8 mouse cellular contexts compared by ENCODE assay signal in genomic region chr17:47369087-47369443, GRCm38 (mm10). TPM values are rescaled to one million over a fixed set of nuclear protein-coding genes. Genes with fewer than 3 reads are reported as not detected.
DNase-seq lines count a peak whose midpoint lies in the region; ATAC-seq and TF ChIP-seq lines count a peak whose summit lies in the region.

No protein-coding gene starts in this region.

- peak overlapping the region; percentile 87 for H3K4me2 ChIP-seq in hindbrain, embryonic 15.5 days

- H3K4me1 ChIP-seq in spleen, adult 2 months (ENCODE audit: control insufficient read depth, insufficient read depth, insufficient read length): peaks cover 2% of the 10 kb centered on the region; the same call in 1 of the 2 replicates
- peaks cover 18% of the 10 kb centered on the region for H3K4me1 ChIP-seq in hindbrain, embryonic 15.5 days (replicated peaks)

- H3K4me3 ChIP-seq in spleen, adult 2 months (ENCODE audit: extremely low read depth, insufficient read depth, insufficient read length): peak overlapping the region; percentile 88
- peak overlapping the region; percentile 86 for H3K4me3 ChIP-seq in hindbrain, embryonic 15.5 days

- peak; percentile 60 for ATAC-seq in cerebellum, adult (ENCODE audit: insufficient number of reproducible peaks, low FRiP score, low TSS enrichment)
- ATAC-seq in hindbrain, embryonic 15.5 days (ENCODE audit: low FRiP score, low read depth): peak; percentile 82; the same call in 1 of the 2 replicates
- ATAC-seq in megakaryocyte-erythroid progenitor cell, adult 5-6 weeks (replicated peaks; ENCODE audit: low FRiP score, low TSS enrichment, poor library complexity, severe bottlenecking): peak; percentile 52

- no peak overlapping the region; the same call in 1 of the 2 replicates for H3K27ac ChIP-seq in spleen, adult 2 months (ENCODE audit: insufficient read depth, low read length)
- H3K27ac ChIP-seq in hindbrain, embryonic 15.5 days (replicated peaks): peak overlapping the region; percentile 88

- no peaks in the 10 kb centered on the region for H3K9me3 ChIP-seq in hindbrain, embryonic 15.5 days

- peaks cover 8% of the 10 kb centered on the region for H3K36me3 ChIP-seq in spleen, adult 2 months (ENCODE audit: control insufficient read depth, insufficient read depth, low read length)
- peaks cover 14% of the 10 kb centered on the region for H3K36me3 ChIP-seq in hindbrain, embryonic 15.5 days

- TF ChIP-seq CTCF in spleen, adult 2 months (IDR thresholded peaks at IDR 0.05; ENCODE audit: extremely low read depth, insufficient read depth, insufficient read length, insufficient replicate concordance): no peak

- no peak for DNase-seq in cerebellum, adult 8-10 months
- DNase-seq in spleen, adult 2 months (ENCODE audit: low read depth in 1 of 2, low spot score in 2 of 2): no peak
- DNase-seq in spleen, postnatal 4 days (ENCODE audit: low spot score in 2 of 2): no peak
- DNase-seq in Muller cell, postnatal 12 days (ENCODE audit: inconsistent ontology term): no peak
- no peak for DNase-seq in MN1 (ENCODE audit: low spot score)

- H3K9ac ChIP-seq in hindbrain, embryonic 15.5 days: peak overlapping the region; percentile 68

- H3K27me3 ChIP-seq in spleen, adult 2 months (ENCODE audit: control insufficient read depth, insufficient read depth, low read length): no peaks in the 10 kb centered on the region
- H3K27me3 ChIP-seq in hindbrain, embryonic 15.5 days: peaks cover 6% of the 10 kb centered on the region

- 2% methylated on average over 20 of the region's 20 CpGs for WGBS in spleen, adult 2 months
- under 1% methylated on average over 20 of the region's 20 CpGs for WGBS in hindbrain, embryonic 15.5 days

- no peak for TF ChIP-seq POLR2A in spleen, adult 2 months (IDR thresholded peaks at IDR 0.05; ENCODE audit: low read depth, low read length)

RNA-seq across cellular contexts. Expression of gene Mrps10, which starts 0.4 kb away (rescaled TPM):
- 10.1 and 11.3 TPM in 2 replicates for polyA plus RNA-seq in spleen, adult 2 months (2012; rRNA removed)
- 66.4 and 70.3 TPM in 2 replicates for polyA plus RNA-seq in hindbrain, embryonic 15.5 days (2015; fragmentation: Nextera tagmentation; extraction: Ambion mirVana)
- 62.0 and 75.8 TPM in 2 replicates for total RNA-seq in megakaryocyte-erythroid progenitor cell, adult 5-6 weeks (2014; fragmentation: Nextera tagmentation)
- 61.6 and 90.5 TPM in 2 replicates for total RNA-seq in megakaryocyte-erythroid progenitor cell, adult 5-6 weeks (2017)

RNA-seq across cellular contexts. Expression of gene Guca1b, which starts 16.1 kb away (rescaled TPM):
- 1.7 and 2.2 TPM in 2 replicates for polyA plus RNA-seq in spleen, adult 2 months (2012; rRNA removed)
- 0.62 and 0.67 TPM in 2 replicates for polyA plus RNA-seq in hindbrain, embryonic 15.5 days (2015; fragmentation: Nextera tagmentation; extraction: Ambion mirVana)
- total RNA-seq in megakaryocyte-erythroid progenitor cell, adult 5-6 weeks (2014; fragmentation: Nextera tagmentation): 0.54 and 2.8 TPM in 2 replicates
- 0.15 and 3.8 TPM in 2 replicates for total RNA-seq in megakaryocyte-erythroid progenitor cell, adult 5-6 weeks (2017)

RNA-seq across cellular contexts. Expression of gene Guca1a, which starts 31.3 kb away (rescaled TPM):
- 1.9 and 2.0 TPM in 2 replicates for polyA plus RNA-seq in spleen, adult 2 months (2012; rRNA removed)
- 0.56 and 0.70 TPM in 2 replicates for polyA plus RNA-seq in hindbrain, embryonic 15.5 days (2015; fragmentation: Nextera tagmentation; extraction: Ambion mirVana)
- not detected in 2 replicates for total RNA-seq in megakaryocyte-erythroid progenitor cell, adult 5-6 weeks (2014; fragmentation: Nextera tagmentation)
- total RNA-seq in megakaryocyte-erythroid progenitor cell, adult 5-6 weeks (2017): not detected in 2 replicates
